In the genomic region with DNA sequence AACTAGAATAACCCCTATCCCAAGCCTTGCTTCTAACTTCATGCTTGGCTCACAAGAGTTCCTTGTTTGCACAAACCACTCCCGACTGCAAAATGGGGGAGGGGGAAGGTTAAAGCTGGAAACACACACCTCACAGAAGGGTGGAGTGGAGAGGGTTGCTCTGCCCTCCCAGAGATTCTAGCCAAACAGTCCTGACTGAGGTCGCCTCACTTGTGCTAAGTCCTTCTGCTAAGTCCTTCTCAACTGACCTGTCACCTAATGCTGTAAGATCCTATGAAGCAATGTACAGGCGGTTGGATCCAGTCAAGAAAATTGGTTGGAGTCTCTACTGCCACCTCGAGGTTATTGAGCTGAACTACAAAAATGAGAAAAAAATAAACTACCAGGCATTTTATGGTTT, we compare ENCODE assay signal across 8 mouse cellular contexts. TPM values are rescaled to one million over a fixed set of nuclear protein-coding genes. Genes with fewer than 3 reads are reported as not detected.
A peak's percentile ranks its signal among the peaks of the same experiment; 100 is the strongest.
DNase-seq lines count a peak whose midpoint lies in the region; ATAC-seq and TF ChIP-seq lines count a peak whose summit lies in the region.

No protein-coding gene starts in this region.

- TF ChIP-seq POLR2A in spleen, adult 2 months (IDR thresholded peaks at IDR 0.05; ENCODE audit: low read depth, low read length): no peak

- no peaks in the 10 kb centered on the region for H3K27me3 ChIP-seq in spleen, adult 2 months (ENCODE audit: control insufficient read depth, insufficient read depth, low read length)

- ATAC-seq in cerebellum, adult (ENCODE audit: insufficient number of reproducible peaks, low FRiP score, low TSS enrichment): peak; percentile 60; the same call in 1 of the 2 replicates

- H3K36me3 ChIP-seq in spleen, adult 2 months (ENCODE audit: control insufficient read depth, insufficient read depth, low read length): no peaks in the 10 kb centered on the region

- H3K27ac ChIP-seq in spleen, adult 2 months (ENCODE audit: insufficient read depth, low read length): peak overlapping the region; percentile 78

- H3K4me3 ChIP-seq in spleen, adult 2 months (ENCODE audit: extremely low read depth, insufficient read depth, insufficient read length): no peak overlapping the region

- H3K4me1 ChIP-seq in spleen, adult 2 months (ENCODE audit: control insufficient read depth, insufficient read depth, insufficient read length): peaks cover 37% of the 10 kb centered on the region

- WGBS in spleen, adult 2 months: 11% methylated on average over 4 of the region's 4 CpGs

- no peak for DNase-seq in cerebellum, adult 18-20 months
- peak; percentile 12 to 33 for DNase-seq in spleen, adult 2 months (ENCODE audit: low read depth in 1 of 2, low spot score in 2 of 2)
- no peak for DNase-seq in spleen, adult 18-20 months
- peak; percentile 27 for DNase-seq in fibroblast of lung, adult 2 months (ENCODE audit: low read depth)
- peak; percentile 72 for DNase-seq in lung, postnatal 10 days
- peak; percentile 15 for DNase-seq in urinary bladder, postnatal 25 days (ENCODE audit: low spot score)
- DNase-seq in ovary, postnatal 36 days (ENCODE audit: low spot score): no peak

- TF ChIP-seq CTCF in spleen, adult 2 months (IDR thresholded peaks at IDR 0.05; ENCODE audit: extremely low read depth, insufficient read depth, insufficient read length, insufficient replicate concordance): no peak

RNA-seq across cellular contexts. Expression of gene Mylip, which starts 52.9 kb away (rescaled TPM):
- 31.4 and 46.2 TPM in 2 replicates for polyA plus RNA-seq in spleen, adult 2 months (2012; rRNA removed)

Comparison
In these comparisons a context has a peak if more than half of its experiments do, and no peak if none do; other contexts are left out.
1. DNase-seq: peak in spleen, adult 2 months (2 of 2), fibroblast of lung, adult 2 months (single experiment), lung, postnatal 10 days (single experiment) and urinary bladder, postnatal 25 days (single experiment); none in cerebellum, adult 18-20 months (0 of 2), spleen, adult 18-20 months (0 of 2) and ovary, postnatal 36 days (single experiment).